Mouse (Mus musculus) CH12.LX (cell line): ENCODE results near the gene Gm26938. TPM values are rescaled to one million over a fixed set of nuclear protein-coding genes. Genes with fewer than 3 reads are reported as not detected.

Experiments
- DNase-seq: peaks from one replicate; pipeline ENCODE4 v3.0.0-alpha.2; 2013; ENCODE audit errors: extremely low read depth
- H3K27ac ChIP-seq: 2 replicates; pipeline ENCODE4 v1.5.1; 2012; ENCODE audit warnings: low read depth, mild to moderate bottlenecking, control low read depth, moderate library complexity; ENCODE audit not compliant: insufficient read depth
- H3K27me3 ChIP-seq: replicated peaks from 2 replicates; pipeline ENCODE3; 2012; ENCODE audit warnings: inconsistent platforms
- H3K36me3 ChIP-seq, 2 experiments: replicated peaks in 1 of 2; 2 replicates each; pipeline versions ENCODE3 to v1.6.1; 2012; ENCODE audit warnings: inconsistent platforms in 1 of 2, low read length in 1 of 2, mild to moderate bottlenecking in 1 of 2, mixed read lengths in 1 of 2, moderate library complexity in 1 of 2; ENCODE audit not compliant: control insufficient read depth in 1 of 2, insufficient read depth in 1 of 2
- H3K4me1 ChIP-seq, 2 experiments: 2 replicates each; pipeline ENCODE4 v1.6.1; 2012; ENCODE audit warnings: inconsistent platforms in 1 of 2, moderate library complexity in 1 of 2; ENCODE audit not compliant: insufficient read depth in 2 of 2, control insufficient read depth in 1 of 2
- H3K4me2 ChIP-seq: 2 replicates; pipeline ENCODE4 v1.6.1; 2012; ENCODE audit warnings: low read depth, mild to moderate bottlenecking, control low read depth; ENCODE audit not compliant: poor library complexity, insufficient read depth, severe bottlenecking
- H3K4me3 ChIP-seq, 3 experiments: fragments of 150-350 bp in 1 of 3; sonication (generic) in 1 of 3; replicated peaks in 1 of 3; 2 replicates each; pipeline versions ENCODE3 to v1.5.1; 2011 to 2012; ENCODE audit warnings: low read depth in 2 of 3, low read length in 2 of 3, mild to moderate bottlenecking in 2 of 3, moderate library complexity in 2 of 3, control low read depth in 1 of 3, improper control_type of control experiment in 1 of 3, inconsistent platforms in 1 of 3, mixed read lengths in 1 of 3; ENCODE audit not compliant: poor library complexity in 1 of 3
- H3K79me2 ChIP-seq: replicated peaks from 2 replicates; pipeline ENCODE4 v1.6.1; 2012; ENCODE audit warnings: mild to moderate bottlenecking, moderate library complexity; ENCODE audit not compliant: control insufficient read depth, poor library complexity, insufficient read depth, severe bottlenecking; ENCODE audit errors: extremely low read depth
- H3K9ac ChIP-seq: 2 replicates; pipeline ENCODE4 v1.6.1; 2012; ENCODE audit warnings: low read depth, mild to moderate bottlenecking, control low read depth, moderate library complexity; ENCODE audit not compliant: insufficient read depth
- H3K9me3 ChIP-seq: replicated peaks from 2 replicates; pipeline ENCODE3; 2012; ENCODE audit warnings: low read length, inconsistent platforms, mixed read lengths
- BHLHE40 ChIP-seq: IDR thresholded peaks from 2 replicates; pipeline ENCODE4 v1.6.1; 2011; ENCODE audit warnings: mild to moderate bottlenecking, low read depth, low read length, improper control_type of control experiment
- CHD2 ChIP-seq: IDR thresholded peaks from 2 replicates; pipeline ENCODE4 v1.6.1; 2011; ENCODE audit warnings: low read length, improper control_type of control experiment
- CTCF ChIP-seq, 2 experiments: IDR thresholded peaks in 1 of 2; conservative IDR thresholded peaks in 1 of 2; 2 replicates each; pipeline ENCODE4 v1.5.1; 2011 to 2012; ENCODE audit warnings: low read depth in 2 of 2, low read length in 2 of 2, improper control_type of control experiment in 1 of 2, inconsistent platforms in 1 of 2, mild to moderate bottlenecking in 1 of 2, moderate library complexity in 1 of 2
- ELF1 ChIP-seq: IDR thresholded peaks from 2 replicates; pipeline ENCODE4 v1.6.1; 2014; ENCODE audit warnings: low read depth, mild to moderate bottlenecking, inconsistent platforms, low read length, improper control_type of control experiment
- GABPA ChIP-seq: IDR thresholded peaks from 2 replicates; pipeline ENCODE4 v1.6.1; 2012; ENCODE audit warnings: low read depth, low read length, improper control_type of control experiment, inconsistent platforms; ENCODE audit not compliant: insufficient replicate concordance
- HCFC1 ChIP-seq: IDR thresholded peaks from 2 replicates; pipeline ENCODE4 v1.6.1; 2012; ENCODE audit warnings: low read depth, mild to moderate bottlenecking, inconsistent platforms, low read length, improper control_type of control experiment
- IRF4 ChIP-seq: IDR thresholded peaks from 2 replicates; pipeline ENCODE4 v1.6.1; 2014; ENCODE audit warnings: low read depth, mild to moderate bottlenecking, inconsistent platforms, low read length, improper control_type of control experiment
- JUN ChIP-seq: IDR thresholded peaks from 2 replicates; pipeline ENCODE4 v1.6.1; 2011; ENCODE audit warnings: low read depth, mild to moderate bottlenecking, low read length, improper control_type of control experiment, moderate library complexity; ENCODE audit not compliant: insufficient read depth
- JUND ChIP-seq: conservative IDR thresholded peaks from 2 replicates; pipeline ENCODE4 v1.6.1; 2011; ENCODE audit warnings: low read depth, low read length, improper control_type of control experiment
- KAT2A ChIP-seq: IDR thresholded peaks from 2 replicates; pipeline ENCODE4 v1.6.1; 2012; ENCODE audit warnings: low read length, improper control_type of control experiment, inconsistent platforms; ENCODE audit not compliant: insufficient replicate concordance
- MAFK ChIP-seq: IDR thresholded peaks from 2 replicates; pipeline ENCODE4 v1.6.1; 2011; ENCODE audit warnings: low read length, improper control_type of control experiment; ENCODE audit not compliant: insufficient replicate concordance
- MAX ChIP-seq: IDR thresholded peaks from 2 replicates; pipeline ENCODE4 v1.6.1; 2011; ENCODE audit warnings: low read length, improper control_type of control experiment
- MEF2A ChIP-seq: IDR thresholded peaks from 2 replicates; pipeline ENCODE4 v1.6.1; 2014; ENCODE audit warnings: low read depth, mild to moderate bottlenecking, inconsistent platforms, low read length, improper control_type of control experiment, borderline replicate concordance
- MYC ChIP-seq: IDR thresholded peaks from 2 replicates; pipeline ENCODE4 v1.6.1; 2011; ENCODE audit warnings: low read depth, mild to moderate bottlenecking, improper control_type of control experiment, low read length
- NELFE ChIP-seq: IDR thresholded peaks from 2 replicates; pipeline ENCODE4 v1.6.1; 2011; ENCODE audit warnings: low read depth, low read length, improper control_type of control experiment
- PAX5 ChIP-seq: IDR thresholded peaks from 2 replicates; pipeline ENCODE4 v1.6.1; 2012; ENCODE audit warnings: low read length, inconsistent platforms, mixed read lengths
- POLR2A ChIP-seq: IDR thresholded peaks from 2 replicates; pipeline ENCODE4 v1.6.1; 2011; ENCODE audit warnings: low read depth, mild to moderate bottlenecking, improper control_type of control experiment, low read length
- POLR2AphosphoS2 ChIP-seq: IDR thresholded peaks from 2 replicates; pipeline ENCODE4 v1.6.1; 2011; ENCODE audit warnings: low read depth, low read length, improper control_type of control experiment
- SIN3A ChIP-seq: IDR thresholded peaks from 2 replicates; pipeline ENCODE4 v1.6.1; 2012; ENCODE audit warnings: low read length, improper control_type of control experiment, inconsistent platforms
- TBP ChIP-seq: conservative IDR thresholded peaks from 2 replicates; pipeline ENCODE4 v1.6.1; 2011; ENCODE audit warnings: low read depth, low read length, improper control_type of control experiment
- TCF12 ChIP-seq: IDR thresholded peaks from 2 replicates; pipeline ENCODE4 v1.6.1; 2014; ENCODE audit warnings: low read depth, mild to moderate bottlenecking, inconsistent platforms, low read length, improper control_type of control experiment
- UBTF ChIP-seq: IDR thresholded peaks from 2 replicates; pipeline ENCODE4 v1.6.1; 2012; ENCODE audit warnings: low read depth, mild to moderate bottlenecking, inconsistent platforms, low read length, improper control_type of control experiment, moderate library complexity
- ZC3H11A ChIP-seq: IDR thresholded peaks from 2 replicates; pipeline ENCODE4 v1.6.1; 2012; ENCODE audit warnings: low read depth, mild to moderate bottlenecking, inconsistent platforms, low read length, improper control_type of control experiment
- ZMIZ1 ChIP-seq: IDR thresholded peaks from 2 replicates; pipeline ENCODE4 v1.6.1; 2012; ENCODE audit warnings: low read depth, mild to moderate bottlenecking, inconsistent platforms, low read length, improper control_type of control experiment
- dilution Hi-C: fragments of 300-500 bp; cut with MboI; formaldehyde crosslinking; loops from 2 replicates; pipeline ENCODE4 v1.14.3; 2020; ENCODE audit warnings: low sequenced_read_pairs; ENCODE audit not compliant: extremely low pct_unique_long_range_greater_than_20kb, extremely low pct_ligation_motif_present
- in situ Hi-C: fragments of 300-500 bp; cut with MboI; formaldehyde crosslinking; loops from 3 replicates; pipeline ENCODE4 v1.14.3; 2019; ENCODE audit warnings: low sequenced_read_pairs, low pct_ligation_motif_present, low pct_unique_long_range_greater_than_20kb, mixed read lengths
- polyA plus RNA-seq: library from polyadenylated mRNA; unstranded; fragments of >175 nt; gene quantifications from 2 replicates; pipeline ENCODE4 v1.2.1, GENCODE M21; 2012; ENCODE audit warnings: low read depth; ENCODE audit not compliant: insufficient read length
- total RNA-seq, 2 experiments: library from RNA; depleted of rRNA; stranded (reverse); fragments of 300-350 nt in 1 of 2; fragments of >200 nt in 1 of 2; gene quantifications; 2 replicates each; pipeline ENCODE4 v1.2.3; 2012 to 2014

The Gm26938 gene
- total and polyA plus RNA-seq, 3 experiments: not detected

DNA sequence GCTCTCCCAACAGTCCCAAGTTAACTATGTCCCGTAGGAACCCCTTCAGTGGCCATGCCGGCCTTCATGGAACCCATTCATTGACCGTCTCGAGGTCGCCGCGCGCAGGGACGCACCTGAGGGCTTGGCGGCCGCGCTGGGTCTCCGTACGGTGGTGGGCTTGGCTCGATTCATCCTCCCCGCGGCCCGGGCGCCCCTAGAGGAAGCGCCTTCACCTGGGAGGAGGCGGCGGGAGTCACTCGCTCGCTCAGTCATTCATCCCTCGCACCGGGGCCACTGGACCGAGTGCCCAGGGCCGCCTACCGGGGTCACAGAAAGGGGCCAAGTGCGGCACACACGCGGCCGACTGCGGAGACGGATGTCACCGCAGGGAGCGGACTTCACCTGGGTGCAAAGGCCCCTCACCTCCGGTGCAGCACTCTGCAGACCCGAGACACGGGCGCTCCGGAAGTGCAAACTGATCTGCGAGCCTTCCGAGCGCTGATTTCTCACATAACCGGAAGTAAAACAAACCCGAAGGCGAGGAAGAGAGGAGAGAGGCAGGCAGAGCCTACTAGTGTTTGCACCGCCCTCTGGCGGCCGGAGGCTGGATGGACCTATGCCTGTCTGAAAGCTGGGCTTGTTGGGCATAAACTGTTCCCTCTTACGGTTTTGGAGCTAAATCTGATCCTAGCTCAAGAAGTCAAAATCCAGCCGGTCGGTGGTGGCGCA is 50.8 kb downstream of the Gm26938 start, which contains the start of gene Ints1:
Gene Ints1, minus strand, starts transcription at position 459 of the 711 bp plus-strand sequence.
- Histone ChIP-seq H3K27ac (no peak within 1 kb of the TSS), H3K9ac (peak within 1 kb of the TSS; percentile 70), H3K36me3 (peaks cover 34 to 37% of the 10 kb centered on the region in 2 experiments), H3K79me2 (peaks cover 14% of the 10 kb centered on the region; the same call in 1 of the 2 replicates), H3K4me3 (peak within 1 kb of the TSS; percentile 84 to 95 (median 92)), H3K4me2 (peak within 1 kb of the TSS; percentile 39; the same call in 1 of the 2 replicates), H3K4me1 (peaks cover 9 to 27% of the 10 kb centered on the region in 2 experiments), H3K9me3 (no peaks in the 10 kb centered on the region), H3K27me3 (no peaks in the 10 kb centered on the region)
- dilution Hi-C loops (no loop called here), in situ Hi-C loops (no loop called here)
- TF ChIP-seq NELFE (peak; percentile 90), POLR2A (peak; percentile 90), IRF4 (0 out of 2 replicates have a peak, but pooled peaks have one; percentile 53), BHLHE40 (0 out of 2 replicates have a peak, but pooled peaks have one; percentile 29), JUN (no peak), PAX5 (no peak), SIN3A (peak; percentile 95), MYC (0 out of 2 replicates have a peak, but pooled peaks have one; percentile 45), TBP (peak; percentile 80; the same call in 1 of the 2 replicates), UBTF (no peak), KAT2A (peak; percentile 94; the same call in 1 of the 2 replicates), CTCF (conservative IDR thresholded peaks at IDR 0.05 in 1 of 2, IDR thresholded peaks at IDR 0.05 in 1 of 2; ENCODE audit: low read depth in 2 of 2, low read length in 2 of 2) (peak; percentile 74 to 88), POLR2AphosphoS2 (no peak), MAFK (no peak), GABPA (peak; percentile 96), MAX (peak; percentile 65), MEF2A (peak; percentile 72; the same call in 1 of the 2 replicates), ELF1 (peak; percentile 89), JUND (0 out of 2 replicates have a peak, but pooled peaks have one; percentile 23), CHD2 (peak; percentile 89), HCFC1 (peak; percentile 97), ZC3H11A (no peak), TCF12 (peak; percentile 86), ZMIZ1 (0 out of 2 replicates have a peak, but pooled peaks have one; percentile 21)
- peak; percentile 96 for DNase-seq
